Mouse (Mus musculus) cerebellum, postnatal 25 days (tissue): ENCODE results near the gene Tnfrsf25.

Experiments
- DNase-seq, 2 experiments: peaks; one replicate each; pipeline ENCODE4 v3.0.0; 2021; ENCODE audit warnings: mixed read lengths in 2 of 2

The Tnfrsf25 gene

GRCm38 (mm10) chr4:152094233-152094632 is 21.5 kb upstream of the Tnfrsf25 start:
- no peak for DNase-seq

GRCm38 (mm10) chr4:152095937-152096910 is 19.5 kb upstream of the Tnfrsf25 start:
- DNase-seq, result peak; percentile 67 to 85

DNA sequence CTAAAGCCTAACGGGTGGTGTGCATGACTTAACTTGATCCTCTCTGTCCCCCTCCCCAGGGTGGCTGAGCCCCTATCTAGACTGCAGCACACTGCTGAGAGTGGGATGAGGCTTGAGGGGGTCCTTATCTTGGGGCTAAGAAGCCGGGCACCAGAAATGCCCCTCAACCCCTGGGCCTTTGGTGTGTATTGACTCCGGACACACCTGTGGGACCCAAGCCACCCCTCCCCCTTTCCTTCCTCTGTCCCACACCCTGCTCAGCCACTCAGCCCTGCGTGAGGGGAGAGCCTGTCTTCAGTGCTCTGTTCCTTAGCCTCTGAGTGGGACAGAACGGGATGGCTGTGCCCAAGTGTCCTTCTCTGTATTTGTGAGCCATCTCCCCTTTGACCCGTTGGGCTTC is 18.8 kb upstream of the Tnfrsf25 start:
- DNase-seq, result no peak

DNA sequence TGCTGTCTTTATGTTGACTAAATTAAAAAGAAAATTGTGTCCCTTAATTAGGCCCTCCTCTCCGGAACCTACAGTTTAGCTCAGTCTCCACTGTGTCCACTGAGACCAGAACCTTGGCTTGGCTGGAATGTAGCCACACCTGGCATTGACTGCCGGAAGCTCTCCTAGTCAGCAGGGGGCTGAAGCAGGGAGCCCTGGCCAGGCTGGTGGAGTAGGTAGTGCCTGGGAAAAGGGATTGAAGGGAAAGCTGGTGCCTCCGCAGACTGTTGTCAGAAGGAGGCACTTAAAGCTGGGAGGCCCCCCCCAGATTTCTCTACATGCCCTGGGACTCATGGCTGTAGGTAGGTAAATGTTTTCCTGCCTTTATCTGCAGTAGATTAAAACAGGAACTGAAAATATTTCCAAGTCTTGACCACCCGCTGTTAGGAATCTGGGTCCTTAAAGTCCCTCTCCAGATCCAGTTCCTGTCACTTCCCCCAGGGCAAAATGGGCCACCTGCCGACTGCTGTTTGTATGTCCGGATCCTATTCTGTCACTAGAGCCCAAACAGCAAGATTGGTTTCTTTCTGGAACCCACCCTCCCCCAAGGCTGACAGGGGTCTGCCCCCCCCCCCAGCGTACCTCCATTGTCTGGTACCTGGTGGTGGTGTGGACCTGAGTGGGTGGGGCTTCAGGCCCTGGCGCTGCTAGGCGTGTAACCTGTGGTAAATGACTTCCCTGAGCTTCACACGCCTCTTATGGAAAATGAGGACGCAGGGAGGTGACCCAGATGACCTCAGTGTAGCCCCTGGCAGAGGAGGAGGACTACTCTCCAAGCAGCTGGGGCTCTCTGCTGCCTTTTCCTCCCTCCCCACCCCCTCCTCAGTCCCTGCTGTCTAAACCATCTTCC is 17.6 kb upstream of the Tnfrsf25 start:
- DNase-seq, result peak in 1 of 2 experiments; percentile 62

- DNase-seq, result no peak
These were observed 15.2 kb upstream of the Tnfrsf25 start for GRCm38 (mm10) chr4:152100541-152100940.

DNA sequence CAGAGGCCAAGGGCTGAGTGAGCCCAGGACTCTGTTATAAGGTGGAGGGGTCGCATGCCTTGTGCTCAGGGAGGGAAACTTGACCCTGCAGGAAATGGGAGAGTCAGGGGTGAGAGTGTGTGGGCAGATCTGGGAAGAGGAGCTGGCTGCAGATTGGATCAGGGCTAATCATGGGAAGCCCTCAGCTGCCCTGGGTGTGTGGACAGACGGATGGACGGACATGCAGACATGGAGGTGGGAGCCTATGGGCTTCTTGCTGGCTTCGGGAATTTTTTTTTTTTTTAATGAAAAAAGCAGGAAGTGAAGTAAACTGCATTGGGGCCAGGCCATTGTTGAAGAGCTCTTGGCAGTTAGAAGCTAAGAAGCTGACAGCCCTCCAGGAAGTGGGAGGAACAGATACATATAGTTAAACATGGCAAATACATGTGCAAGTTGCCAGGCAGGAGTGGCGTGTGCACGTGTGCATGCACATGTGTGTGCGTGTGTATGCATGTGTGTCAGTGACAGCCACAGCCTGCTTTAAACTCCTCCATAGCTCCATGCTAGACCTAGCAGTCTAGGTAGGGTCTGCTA is 14.6 kb upstream of the Tnfrsf25 start:
- no peak for DNase-seq

DNA sequence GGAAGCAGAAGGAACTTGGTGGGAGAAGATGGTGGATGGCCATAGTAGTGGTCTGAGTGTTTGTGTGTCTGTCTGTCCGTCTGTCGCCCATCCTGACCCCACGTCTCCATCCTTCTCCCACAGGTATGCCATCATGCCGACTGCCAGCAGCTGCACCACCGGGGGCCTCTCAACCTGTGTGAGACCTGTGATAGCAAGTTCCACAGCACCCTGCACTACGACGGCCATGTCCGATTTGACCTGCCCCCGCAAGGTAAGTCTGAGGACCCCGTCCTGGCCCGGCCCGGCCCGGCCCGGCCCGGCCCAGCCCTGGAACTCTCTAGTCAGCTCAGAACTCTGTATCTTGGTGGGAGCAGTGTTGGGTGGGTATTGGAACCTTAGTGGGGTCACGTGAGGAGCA is 13.8 kb upstream of the Tnfrsf25 start:
- DNase-seq, result no peak

DNA sequence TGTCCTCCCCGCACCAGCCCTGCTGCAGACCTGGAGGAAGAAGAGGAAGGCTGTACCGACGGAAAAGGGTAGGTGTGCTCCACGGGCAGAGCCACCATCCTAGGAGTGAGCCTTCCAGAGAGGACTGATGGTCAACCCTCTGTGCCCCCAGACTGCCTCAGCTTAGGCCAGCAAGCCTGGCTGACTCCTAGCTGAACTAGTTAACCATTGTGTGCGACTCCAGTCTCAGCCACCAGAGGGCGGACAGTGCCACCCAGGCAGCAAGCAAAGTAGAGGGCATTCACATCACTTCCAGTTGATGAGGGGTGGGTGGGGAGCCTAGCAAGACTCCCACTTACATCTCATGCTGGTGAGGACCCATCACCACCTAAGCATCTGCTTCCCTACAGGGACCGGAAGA is 12.7 kb upstream of the Tnfrsf25 start:
- DNase-seq, result peak; percentile 73 to 85

DNA sequence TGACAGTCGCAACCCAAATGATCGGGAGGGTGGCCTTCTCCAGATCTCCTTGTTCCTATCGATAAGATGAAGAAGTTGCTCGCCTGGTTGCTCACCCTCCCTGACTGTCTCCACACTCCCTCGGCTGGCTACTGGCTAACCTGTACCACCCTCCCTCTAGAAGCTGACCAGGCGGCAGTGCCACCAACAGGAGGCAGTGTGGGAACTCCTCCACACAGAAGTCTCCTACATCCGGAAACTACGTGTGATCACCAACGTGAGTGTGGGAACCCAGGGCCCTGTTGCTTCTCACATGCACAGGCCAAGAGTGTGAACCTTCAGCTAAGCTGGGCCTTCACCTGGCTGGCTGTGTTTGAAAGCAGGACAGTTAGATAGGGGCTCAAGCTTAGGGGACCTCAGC is 9.0 kb upstream of the Tnfrsf25 start:
- no peak for DNase-seq

- DNase-seq, result peak in 1 of 2 experiments; percentile 34
These were observed 8.2 kb upstream of the Tnfrsf25 start for GRCm38 (mm10) chr4:152107493-152107892.

GRCm38 (mm10) chr4:152107971-152108509 is 7.7 kb upstream of the Tnfrsf25 start:
- DNase-seq, result peak; percentile 34 to 52

DNA sequence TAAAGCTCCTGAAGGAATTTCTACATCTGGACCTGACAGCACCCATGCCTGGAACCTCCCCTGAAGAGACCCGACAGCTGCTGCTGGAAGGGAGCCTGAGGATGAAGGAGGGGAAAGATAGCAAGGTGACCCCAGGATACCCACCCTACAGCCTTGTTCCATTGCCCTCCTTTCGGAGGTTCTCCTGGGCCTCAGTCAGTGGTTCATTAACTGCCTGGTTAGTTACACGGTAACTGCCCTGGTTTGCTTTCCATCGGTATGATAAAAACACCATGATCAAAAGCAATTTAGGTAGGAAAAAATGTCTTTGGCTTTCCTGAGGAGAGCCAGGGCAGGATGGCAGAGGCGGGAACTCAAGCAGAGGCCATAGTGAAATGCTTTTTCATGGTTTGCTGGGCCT is 7.1 kb upstream of the Tnfrsf25 start:
- no peak for DNase-seq

DNA sequence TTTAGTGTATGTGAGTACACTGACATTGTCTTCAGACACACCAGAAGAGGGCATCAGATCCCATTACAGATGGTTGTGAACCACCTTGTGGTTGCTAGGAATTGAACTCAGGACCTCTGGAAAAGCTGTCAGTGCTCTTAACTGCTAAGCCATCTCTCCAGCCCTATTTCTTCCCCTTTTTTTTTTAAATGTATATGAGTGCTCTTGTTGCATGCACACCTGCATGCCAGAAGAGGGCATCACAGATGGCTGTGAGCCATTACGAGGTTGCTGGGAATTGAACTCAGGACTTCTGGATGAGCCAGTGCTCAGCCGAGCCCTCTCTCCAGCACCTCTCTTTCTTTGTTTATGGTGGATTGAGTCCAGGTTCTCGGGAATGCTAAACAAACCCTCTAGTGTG is 6.2 kb upstream of the Tnfrsf25 start:
- no peak for DNase-seq

DNA sequence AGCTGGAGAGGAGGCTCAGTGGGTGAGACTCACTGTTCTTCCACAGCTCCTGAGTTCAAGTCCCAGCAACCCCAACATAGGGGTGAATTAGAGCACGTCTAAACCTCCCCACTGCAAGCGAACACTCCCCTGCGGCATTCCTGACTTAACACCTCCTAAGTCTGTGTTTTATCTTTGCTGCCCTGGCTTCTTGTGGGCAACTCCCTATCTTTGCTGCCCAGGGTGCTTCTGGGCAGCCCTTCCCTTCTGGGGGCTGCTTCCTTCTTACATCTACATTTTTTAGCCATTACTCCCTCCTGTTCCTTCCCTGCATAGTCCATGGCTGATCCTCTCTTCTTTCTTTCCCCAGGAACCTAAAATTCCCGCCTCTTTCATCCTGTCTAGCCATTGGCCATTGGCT is 5.0 kb upstream of the Tnfrsf25 start:
- DNase-seq, result no peak

DNA sequence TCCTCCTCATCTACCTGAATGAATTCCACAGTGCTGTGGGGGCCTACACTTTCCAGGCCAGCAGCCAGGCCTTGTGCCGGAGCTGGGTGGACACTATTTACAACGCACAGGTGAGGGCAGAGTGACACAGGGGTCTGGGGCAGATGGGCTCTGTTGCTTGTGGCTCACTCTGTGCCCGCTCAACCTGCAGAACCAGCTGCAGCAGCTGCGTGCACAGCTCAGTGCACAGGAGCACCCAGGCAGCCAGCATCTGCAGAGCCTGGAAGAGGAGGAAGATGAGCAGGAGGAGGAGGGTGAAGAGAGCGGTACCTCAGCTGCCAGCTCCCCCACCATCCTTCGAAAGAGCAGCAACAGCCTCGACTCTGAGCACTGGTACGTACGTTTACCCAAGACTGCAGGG is 3.4 kb upstream of the Tnfrsf25 start:
- no peak for DNase-seq

- no peak for DNase-seq
These were observed 1.7 kb upstream of the Tnfrsf25 start for GRCm38 (mm10) chr4:152114080-152114479.

DNA sequence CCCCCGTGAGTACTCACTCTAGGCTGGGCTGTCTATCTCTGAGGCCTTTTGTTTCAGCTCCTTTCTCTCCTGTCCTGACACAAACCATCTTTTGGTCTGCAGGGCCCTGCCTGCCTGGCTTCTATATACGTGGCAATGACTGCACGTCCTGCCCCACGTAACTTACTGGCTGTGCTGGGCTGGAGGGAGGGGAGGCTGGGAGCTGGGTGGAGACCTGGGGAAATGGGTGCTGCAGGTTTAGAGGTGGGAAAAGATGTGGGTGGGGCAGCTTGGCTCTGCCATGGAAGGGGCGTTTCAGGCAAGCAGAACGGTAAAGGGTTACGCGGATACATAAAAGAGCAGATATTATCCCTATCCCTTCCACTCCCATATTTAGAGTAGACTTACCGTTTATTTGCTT is 1.8 kb downstream of the Tnfrsf25 start:
- no peak for DNase-seq

- DNase-seq, result peak in 1 of 2 experiments; percentile 63
These were observed 3.9 kb downstream of the Tnfrsf25 start for GRCm38 (mm10) chr4:152119396-152120292.

- no peak for DNase-seq
These were observed 4.8 kb downstream of the Tnfrsf25 start for GRCm38 (mm10) chr4:152120311-152121182.

DNA sequence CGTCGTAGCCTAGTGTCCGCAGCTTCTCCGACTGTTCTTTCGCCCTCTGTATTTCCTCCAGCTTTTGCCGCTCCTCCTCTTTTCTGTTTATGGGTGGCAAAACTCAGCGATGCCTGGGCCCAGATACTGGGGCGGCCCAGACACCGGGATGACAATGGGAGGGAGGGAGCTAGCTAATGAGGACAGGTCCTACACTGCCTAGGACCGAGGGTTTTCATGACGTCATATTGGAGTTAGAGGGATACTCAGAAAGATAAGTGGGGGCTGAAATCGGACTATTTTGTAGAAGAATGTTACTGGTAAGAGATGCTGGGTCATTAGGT is 5.4 kb downstream of the Tnfrsf25 start:
- no peak for DNase-seq
